Comparison of ENCODE assay signal across 1 mouse cellular context in the genomic region with DNA sequence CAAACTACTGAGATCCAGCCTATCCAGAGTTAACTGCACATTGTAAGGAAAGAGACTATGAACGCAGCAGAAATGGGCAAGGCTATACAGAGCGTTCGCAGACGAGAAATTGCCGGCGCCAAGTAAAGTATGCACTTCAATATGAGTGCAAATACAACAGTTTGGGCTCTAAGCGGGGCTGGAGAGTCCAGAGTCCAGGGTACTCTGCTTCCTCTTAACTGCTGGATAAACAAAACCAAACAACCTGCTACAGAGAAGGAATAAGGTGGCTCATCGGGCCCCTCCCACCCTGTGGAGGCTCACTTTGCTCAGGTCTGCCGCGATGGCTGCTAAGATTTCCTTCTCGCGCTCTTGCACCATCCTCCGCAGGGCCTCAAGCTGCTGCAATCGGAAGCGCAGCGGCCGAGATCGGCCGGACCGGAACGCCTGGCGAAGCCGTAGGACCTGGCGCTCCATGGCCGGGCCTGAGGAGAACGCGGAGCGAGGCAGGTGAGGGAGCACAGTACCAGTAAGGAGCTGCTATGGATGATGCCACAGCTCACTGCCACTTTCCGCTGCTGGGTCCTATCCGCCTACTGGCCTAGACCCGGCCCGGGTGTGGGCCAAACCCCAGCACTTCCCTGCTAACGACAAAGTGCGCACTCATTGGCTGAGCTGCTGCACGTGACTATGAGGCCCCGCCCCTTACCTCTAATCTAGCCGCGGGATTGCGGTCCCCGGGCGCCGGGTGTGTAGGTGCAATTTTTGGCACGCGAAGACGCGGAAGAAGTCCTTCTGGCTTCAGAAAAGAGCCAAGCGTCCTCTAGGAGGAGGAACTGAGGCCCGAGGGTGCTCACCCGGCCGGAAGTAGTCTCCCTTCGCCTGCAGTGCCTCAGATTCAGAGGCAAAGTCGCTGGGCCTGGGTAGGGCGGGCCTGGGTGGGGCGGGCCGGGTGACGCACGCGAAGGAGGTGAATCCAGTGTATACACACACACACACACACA.
TF ChIP-seq lines count a peak whose summit lies in the region.

TSS of gene Aldh3a2 (minus strand) at position 914 of the 983 bp plus-strand sequence.

TF ChIP-seq in MEL, 35 proteins besides CTCF, POLR2A, EP300 and RAD21 (continued from another document):
- TF ChIP-seq ZMIZ1 (IDR thresholded peaks at IDR 0.05; ENCODE audit: low read depth, low read length) = peak; percentile 98
- TF ChIP-seq ZKSCAN1 (IDR thresholded peaks at IDR 0.05; ENCODE audit: low read depth, low read length) = no peak
- TF ChIP-seq SMC3 (IDR thresholded peaks at IDR 0.05; ENCODE audit: low read depth, low read length) = no peak
- TF ChIP-seq MAZ (IDR thresholded peaks at IDR 0.05; ENCODE audit: low read depth, low read length) = peak; percentile 61; the same call in 1 of the 2 replicates
- TF ChIP-seq ELF1 (IDR thresholded peaks at IDR 0.05; ENCODE audit: low read depth, low read length) = peak; percentile 94; the same call in 1 of the 2 replicates
- TF ChIP-seq NELFE (IDR thresholded peaks at IDR 0.05; ENCODE audit: low read depth, low read length) = peak; percentile 97
- peak; percentile 94 to 98 for TF ChIP-seq USF2 (IDR thresholded peaks at IDR 0.05; ENCODE audit: borderline replicate concordance in 1 of 2, insufficient read depth in 1 of 2, low read depth in 1 of 2, low read length in 2 of 2)
- no peak; the same call in 1 of the 2 replicates for TF ChIP-seq KAT2A (conservative IDR thresholded peaks at IDR 0.05; ENCODE audit: low read depth, low read length)
- peak; percentile 95 for TF ChIP-seq POLR2AphosphoS2 (IDR thresholded peaks at IDR 0.05; ENCODE audit: low read length)
- no peak for TF ChIP-seq MAFK (IDR thresholded peaks at IDR 0.05; ENCODE audit: borderline replicate concordance, low read depth, low read length)
- TF ChIP-seq NRF1 (IDR thresholded peaks at IDR 0.05; ENCODE audit: insufficient read depth, low read depth, low read length, poor library complexity, severe bottlenecking) = 0 out of 2 replicates have a peak, but pooled peaks have one; percentile 34
